Mouse (Mus musculus) brain, embryonic 14.5 days (tissue): Measurements from ENCODE around the gene Adat1.
"Not testable (repeated sequence)": the region's sequence is repeated elsewhere in the genome, so short reads cannot be mapped to it uniquely, and the experiment has no call there.

ENCODE experiments used
- CTCF ChIP-seq: fragments of 200-500 bp; IDR thresholded peaks from 2 replicates; pipeline ENCODE4 v1.5.1; 2012; ENCODE audit warnings: inconsistent platforms, mild to moderate bottlenecking, moderate library complexity, borderline replicate concordance; ENCODE audit not compliant: insufficient read depth, insufficient read length; ENCODE audit errors: extremely low read depth
- POLR2A ChIP-seq: fragments of 200-500 bp; IDR thresholded peaks from 2 replicates; pipeline ENCODE4 v1.6.1; 2012; ENCODE audit warnings: mild to moderate bottlenecking, inconsistent platforms, borderline replicate concordance; ENCODE audit not compliant: poor library complexity, insufficient read depth, insufficient read length, severe bottlenecking; ENCODE audit errors: extremely low read depth

- not testable (repeated sequence) for TF ChIP-seq POLR2A, CTCF
Measured at GRCm38 (mm10) chr8:111938076-111938985, 53.8 kb downstream of the Adat1 start.
